Mouse (Mus musculus) stomach, embryonic 14.5 days (tissue): ENCODE measurements around the gene Tdp2. TPM values are rescaled to one million over a fixed set of nuclear protein-coding genes. Genes with fewer than 3 reads are reported as not detected.

Source experiments
- ATAC-seq: fragments of 200-750 bp; cut with Nextera tagmentation; 2 replicates; pipeline ENCODE4 v1.8.0; 2017; ENCODE audit warnings: low read depth, moderate TSS enrichment; ENCODE audit not compliant: insufficient number of reproducible peaks, insufficient read depth, low FRiP score
- H3K27ac ChIP-seq: fragments of 300-500 bp; sonication (generic); 2 replicates; pipeline ENCODE4 v1.5.1; 2014; ENCODE audit warnings: mild to moderate bottlenecking, low read length, moderate library complexity, mixed read lengths
- H3K27me3 ChIP-seq: fragments of 300-500 bp; sonication (generic); 2 replicates; pipeline ENCODE4 v1.6.1; 2014; ENCODE audit warnings: low read length, control low read depth, mixed read lengths; ENCODE audit not compliant: control insufficient read depth, insufficient read depth
- H3K36me3 ChIP-seq: fragments of 300-500 bp; sonication (generic); 2 replicates; pipeline ENCODE4 v1.6.1; 2014; ENCODE audit warnings: mild to moderate bottlenecking, control low read depth, low read length, moderate library complexity, mixed read lengths; ENCODE audit not compliant: control insufficient read depth, insufficient read depth
- H3K4me1 ChIP-seq: fragments of 300-500 bp; sonication (generic); 2 replicates; pipeline ENCODE4 v1.6.1; 2014; ENCODE audit warnings: low read length, control low read depth, mixed read lengths; ENCODE audit not compliant: control insufficient read depth, insufficient read depth
- H3K4me2 ChIP-seq: fragments of 300-500 bp; sonication (generic); replicated peaks from 2 replicates; pipeline ENCODE4 v1.6.1; 2014; ENCODE audit warnings: low read depth, low read length, control low read depth
- H3K4me3 ChIP-seq: fragments of 300-500 bp; sonication (generic); 2 replicates; pipeline ENCODE4 v1.5.1; 2014; ENCODE audit warnings: low read depth, low read length, control low read depth
- H3K9ac ChIP-seq: fragments of 300-500 bp; sonication (generic); replicated peaks from 2 replicates; pipeline ENCODE4 v1.6.1; 2014; ENCODE audit warnings: low read depth, mild to moderate bottlenecking, control low read depth, low read length, moderate library complexity, mixed read lengths
- H3K9me3 ChIP-seq: fragments of 300-500 bp; sonication (generic); 2 replicates; pipeline ENCODE4 v1.6.1; 2016; ENCODE audit warnings: low read depth, low read length, control low read depth; ENCODE audit not compliant: control insufficient read depth
- WGBS: fragments of 180-500 bp; shearing (Covaris S2); extraction: QIAGEN DNeasy Blood & Tissue Kit; methylation state at CpG from one replicate; pipeline ENCODE4 v1.1.7; 2014; 5-methylcytosine and 5-hydroxymethylcytosine counted together
- polyA plus RNA-seq: library from polyadenylated mRNA; unstranded; fragments of >200 nt; fragmentation: Nextera tagmentation; extraction: Ambion mirVana; gene quantifications from 2 replicates; pipeline ENCODE4 v1.2.1, GENCODE M21; 2014

Gene Tdp2
- polyA plus RNA-seq, 1 experiment from 2014 or later = 58.3 TPM

DNA sequence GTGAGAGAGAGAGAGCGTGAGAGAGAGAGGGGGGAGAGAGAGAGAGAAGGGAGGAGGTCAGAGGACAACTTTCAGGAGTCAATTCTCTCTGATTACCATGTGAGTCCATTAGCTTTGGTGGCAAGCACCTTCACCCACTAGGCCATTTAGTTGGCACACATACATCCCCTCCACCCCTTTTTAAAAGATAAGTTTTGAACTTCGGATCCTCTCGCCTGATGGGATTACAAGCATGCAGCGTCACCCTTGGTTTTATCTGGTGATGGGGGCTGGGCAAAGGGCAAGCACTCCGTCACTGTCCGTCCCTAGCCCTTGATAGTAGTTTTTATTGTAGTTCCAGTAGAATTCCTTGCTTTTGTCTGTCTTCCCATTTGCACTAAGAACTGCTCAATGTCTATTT, 48.7 kb downstream of the Tdp2 start:
- H3K4me3 ChIP-seq = no peak overlapping the region
- no peaks in the 10 kb centered on the region for H3K9me3 ChIP-seq
- no peak for ATAC-seq
- no peaks in the 10 kb centered on the region for H3K27me3 ChIP-seq
- H3K36me3 ChIP-seq = no peaks in the 10 kb centered on the region
- no peak overlapping the region for H3K4me2 ChIP-seq
- H3K9ac ChIP-seq = no peak overlapping the region
- H3K4me1 ChIP-seq = no peaks in the 10 kb centered on the region
- WGBS = 66% methylated on average over 6 of the region's 6 CpGs
- H3K27ac ChIP-seq = no peak overlapping the region

- no peak overlapping the region for H3K4me3 ChIP-seq
- no peaks in the 10 kb centered on the region for H3K27me3 ChIP-seq
- no peak for ATAC-seq
- no peak overlapping the region for H3K27ac ChIP-seq
- no peak overlapping the region for H3K4me2 ChIP-seq
- no peaks in the 10 kb centered on the region for H3K9me3 ChIP-seq
- no peaks in the 10 kb centered on the region for H3K4me1 ChIP-seq
- H3K36me3 ChIP-seq = no peaks in the 10 kb centered on the region
- no peak overlapping the region for H3K9ac ChIP-seq
- 97% methylated on average over 5 of the region's 5 CpGs for WGBS
Measured at GRCm38 (mm10) chr13:24880704-24881103, 49.2 kb downstream of the Tdp2 start.

DNA sequence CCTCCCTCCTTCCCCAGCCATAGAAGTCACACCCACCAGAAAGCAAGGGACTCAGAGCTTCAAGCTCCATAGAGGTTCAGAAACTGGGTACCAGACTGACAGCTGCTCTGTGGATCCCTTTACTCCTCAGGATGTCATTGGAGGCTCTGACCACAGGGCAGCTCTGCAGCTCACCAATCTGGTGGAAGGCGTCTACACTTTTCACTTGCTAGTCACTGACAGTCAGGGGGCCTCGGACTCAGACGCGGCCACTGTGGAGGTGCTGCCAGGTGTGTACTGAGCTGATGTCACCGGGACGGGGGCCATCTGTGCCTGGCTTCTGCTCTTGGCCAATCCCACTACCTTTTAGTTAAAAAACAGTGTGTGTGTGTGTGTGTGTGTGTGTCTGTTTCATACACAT, 50.9 kb downstream of the Tdp2 start:
- Histone ChIP-seq H3K27me3 (no peaks in the 10 kb centered on the region), H3K4me3 (no peak overlapping the region), H3K4me2 (no peak overlapping the region), H3K9ac (no peak overlapping the region), H3K9me3 (no peaks in the 10 kb centered on the region), H3K36me3 (no peaks in the 10 kb centered on the region), H3K27ac (no peak overlapping the region), H3K4me1 (no peaks in the 10 kb centered on the region)
- 91% methylated on average over 6 of the region's 6 CpGs for WGBS
- ATAC-seq = no peak

GRCm38 (mm10) chr13:24889554-24889953, 58.1 kb downstream of the Tdp2 start:
- Histone ChIP-seq H3K4me2 (no peak overlapping the region), H3K36me3 (no peaks in the 10 kb centered on the region), H3K9ac (no peak overlapping the region), H3K27ac (no peak overlapping the region), H3K27me3 (no peaks in the 10 kb centered on the region), H3K9me3 (no peaks in the 10 kb centered on the region), H3K4me3 (no peak overlapping the region), H3K4me1 (no peaks in the 10 kb centered on the region)
- ATAC-seq = no peak
- WGBS = 31% methylated on average over 1 of the region's 1 CpGs

Other genes starting within 250 kb of the Tdp2 start
- gene Ripor2, start 249.5 kb upstream of the Tdp2 start, polyA plus RNA-seq = 2.3 and 2.6 TPM in 2 replicates
- not detected in 2 replicates for gene Armh2, start 90.4 kb upstream of the Tdp2 start, polyA plus RNA-seq
- gene Gmnn, start 69.8 kb upstream of the Tdp2 start, polyA plus RNA-seq = 107 and 108 TPM in 2 replicates
- gene BC005537, start 30.0 kb upstream of the Tdp2 start, polyA plus RNA-seq = 28.2 and 30.6 TPM in 2 replicates
- gene Acot13, start 139 bp upstream of the Tdp2 start, polyA plus RNA-seq = 84.6 and 84.8 TPM in 2 replicates
- gene D130043K22Rik, start 13.5 kb downstream of the Tdp2 start, polyA plus RNA-seq = 0.41 and 0.64 TPM in 2 replicates
- gene Aldh5a1, start 106.0 kb downstream of the Tdp2 start, polyA plus RNA-seq = 9.3 and 10.6 TPM in 2 replicates
- gene Gpld1, start 111.5 kb downstream of the Tdp2 start, polyA plus RNA-seq = 3.9 and 4.1 TPM in 2 replicates
- 23.6 and 29.8 TPM in 2 replicates for gene Mrs2, start 188.7 kb downstream of the Tdp2 start, polyA plus RNA-seq
- gene Dcdc2a, start 224.3 kb downstream of the Tdp2 start, polyA plus RNA-seq = 0.22 and 1.3 TPM in 2 replicates